Mouse (Mus musculus) lung, adult 2 months (tissue): Measurements from ENCODE around the gene Rhog.

Source experiments
- CTCF ChIP-seq: fragments of 200-500 bp; IDR thresholded peaks from 2 replicates; pipeline ENCODE4 v1.5.1; 2011; ENCODE audit warnings: mild to moderate bottlenecking, low read length, control low read depth; ENCODE audit not compliant: insufficient read depth
- POLR2A ChIP-seq: fragments of 200-500 bp; IDR thresholded peaks from 2 replicates; pipeline ENCODE4 v1.6.1; 2011; ENCODE audit warnings: low read depth, mild to moderate bottlenecking, control low read depth, low read length, borderline replicate concordance; ENCODE audit errors: extremely low read depth

DNA sequence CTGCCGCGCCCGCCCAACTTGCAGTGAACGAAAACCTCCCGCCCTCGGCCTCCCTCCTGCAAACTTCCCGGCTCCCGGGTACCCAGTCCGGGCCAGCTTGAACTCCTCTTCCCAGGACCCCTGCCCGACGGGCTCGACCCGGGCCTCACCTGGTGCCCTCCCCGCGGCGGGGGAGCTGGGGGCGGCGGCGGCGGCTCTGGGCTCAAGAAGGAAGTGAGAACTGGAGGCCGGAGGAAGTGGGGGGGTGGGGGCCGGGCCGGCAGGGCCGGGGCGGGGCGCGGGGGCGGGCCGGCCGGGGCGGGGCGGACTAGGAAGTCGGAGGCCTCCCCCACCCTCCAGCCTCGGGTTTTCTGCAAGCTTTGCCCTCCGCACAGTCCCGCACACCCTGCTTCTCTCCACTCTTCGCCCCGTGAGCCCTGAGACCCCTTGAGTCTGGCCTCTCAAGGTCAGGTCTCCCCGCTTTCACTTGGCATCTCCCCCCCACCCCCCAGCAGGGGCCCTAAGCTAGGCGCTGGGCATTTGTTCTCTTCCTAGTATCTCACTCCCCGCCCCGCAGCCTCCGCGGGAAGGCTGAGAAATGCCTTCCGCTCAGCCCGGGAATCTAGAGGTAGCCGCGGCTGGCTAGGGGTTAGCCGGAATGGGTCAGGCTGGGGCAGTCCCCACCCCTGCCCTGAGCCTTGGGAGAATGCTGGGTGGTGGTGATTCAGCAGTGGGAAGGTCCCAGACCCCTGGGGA lies 5.8 kb downstream of the Rhog start:
- no peak for TF ChIP-seq CTCF
- peak; percentile 87 for TF ChIP-seq POLR2A
